In the genomic region with DNA sequence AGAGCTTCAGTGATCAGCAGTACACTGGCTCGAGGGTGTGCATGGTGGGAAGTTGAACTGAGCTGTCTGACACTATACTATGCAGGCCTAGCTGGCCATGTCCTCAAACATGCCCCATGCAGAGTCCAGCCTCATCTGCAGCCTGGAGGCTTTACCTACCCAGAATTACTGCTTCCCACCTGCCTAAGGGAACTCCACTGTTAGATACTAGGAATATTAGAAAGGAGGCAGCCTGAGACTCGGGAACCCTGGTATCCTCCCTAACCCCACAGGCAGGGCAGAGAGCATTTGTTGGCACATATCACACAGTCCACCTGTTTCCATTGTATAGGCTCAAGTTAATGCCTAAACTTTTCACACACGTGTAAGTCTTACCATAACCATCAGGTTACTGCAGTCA, we compare ENCODE assay signal across 8 mouse cellular contexts. TPM values are rescaled to one million over a fixed set of nuclear protein-coding genes. Genes with fewer than 3 reads are reported as not detected.
A peak's percentile ranks its signal among the peaks of the same experiment; 100 is the strongest.
DNase-seq lines count a peak whose midpoint lies in the region; ATAC-seq lines count a peak whose summit lies in the region.

No protein-coding gene starts in this region.

- H3K27me3 ChIP-seq in megakaryocyte, embryonic 14.5 days (replicated peaks) = no peaks in the 10 kb centered on the region
- no peaks in the 10 kb centered on the region for H3K27me3 ChIP-seq in limb, embryonic 13.5 days
- H3K27me3 ChIP-seq in stomach, embryonic 14.5 days (ENCODE audit: control insufficient read depth, insufficient read depth, low read length) = no peaks in the 10 kb centered on the region

- H3K4me3 ChIP-seq in megakaryocyte, embryonic 14.5 days (replicated peaks) = peak overlapping the region; percentile 99
- H3K4me3 ChIP-seq in limb, embryonic 13.5 days = no peak overlapping the region
- no peak overlapping the region for H3K4me3 ChIP-seq in stomach, embryonic 14.5 days (ENCODE audit: low read depth, low read length)

- no peak overlapping the region for H3K9ac ChIP-seq in limb, embryonic 13.5 days
- H3K9ac ChIP-seq in stomach, embryonic 14.5 days (replicated peaks; ENCODE audit: low read depth, low read length) = no peak overlapping the region

- H3K9me3 ChIP-seq in megakaryocyte, embryonic 14.5 days = no peaks in the 10 kb centered on the region
- no peaks in the 10 kb centered on the region for H3K9me3 ChIP-seq in limb, embryonic 13.5 days
- H3K9me3 ChIP-seq in stomach, embryonic 14.5 days (ENCODE audit: control insufficient read depth, low read depth, low read length) = no peaks in the 10 kb centered on the region

- no peak overlapping the region; the same call in 1 of the 2 replicates for H3K4me2 ChIP-seq in limb, embryonic 13.5 days (replicated peaks)
- no peak overlapping the region for H3K4me2 ChIP-seq in stomach, embryonic 14.5 days (replicated peaks; ENCODE audit: low read depth, low read length)

- peaks cover 68% of the 10 kb centered on the region for H3K36me3 ChIP-seq in megakaryocyte, embryonic 14.5 days (replicated peaks; ENCODE audit: low read length)
- H3K36me3 ChIP-seq in limb, embryonic 13.5 days = peaks cover 13% of the 10 kb centered on the region
- peaks cover 7% of the 10 kb centered on the region; the same call in 1 of the 2 replicates for H3K36me3 ChIP-seq in stomach, embryonic 14.5 days (ENCODE audit: control insufficient read depth, insufficient read depth, low read length)

- no peak overlapping the region for H3K27ac ChIP-seq in limb, embryonic 13.5 days
- no peak overlapping the region for H3K27ac ChIP-seq in stomach, embryonic 14.5 days (ENCODE audit: low read length)

- DNase-seq in cerebellum, adult 11-12 months = peak; percentile 20
- no peak for DNase-seq in cerebellum, postnatal 36 days
- no peak for DNase-seq in urinary bladder, postnatal 25 days (ENCODE audit: low spot score)
- no peak for DNase-seq in urinary bladder, postnatal 10 days (ENCODE audit: low spot score)

- peaks cover 45% of the 10 kb centered on the region for H3K4me1 ChIP-seq in megakaryocyte, embryonic 14.5 days
- peaks cover 11% of the 10 kb centered on the region for H3K4me1 ChIP-seq in limb, embryonic 13.5 days
- H3K4me1 ChIP-seq in stomach, embryonic 14.5 days (ENCODE audit: control insufficient read depth, insufficient read depth, low read length) = peaks cover 10% of the 10 kb centered on the region; the same call in 1 of the 2 replicates

- ATAC-seq in megakaryocyte, adult 5-6 weeks (ENCODE audit: poor library complexity, severe bottlenecking) = no peak
- ATAC-seq in limb, embryonic 13.5 days (ENCODE audit: low FRiP score, low read depth) = peak; percentile 7; the same call in 1 of the 2 replicates
- ATAC-seq in stomach, embryonic 14.5 days (ENCODE audit: insufficient number of reproducible peaks, insufficient read depth, low FRiP score, low read depth) = peak; percentile 4; the same call in 1 of the 2 replicates

- 45% methylated on average over 3 of the region's 3 CpGs for WGBS in limb, embryonic 13.5 days
- 45% methylated on average over 3 of the region's 3 CpGs for WGBS in stomach, embryonic 14.5 days

RNA-seq across cellular contexts. Expression of a gene that starts 0.6 kb away (rescaled TPM):
- polyA plus RNA-seq in megakaryocyte, embryonic 14.5 days (2012; ENCODE audit: insufficient read depth, low replicate concordance) = 8.3 and 22.8 TPM in 2 replicates
- 39.2 and 41.2 TPM in 2 replicates for total RNA-seq in megakaryocyte, adult 5-6 weeks (2015)
- total RNA-seq in megakaryocyte, adult 5-6 weeks (2017) = 30.2 and 33.9 TPM in 2 replicates
- polyA plus RNA-seq in limb, embryonic 13.5 days (2015; fragmentation: Nextera tagmentation; extraction: Ambion mirVana) = 49.8 and 51.1 TPM in 2 replicates
- polyA plus RNA-seq in stomach, embryonic 14.5 days (2014; fragmentation: Nextera tagmentation; extraction: Ambion mirVana) = 51.5 and 59.1 TPM in 2 replicates

RNA-seq across cellular contexts. Expression of a gene that starts 18.7 kb away (rescaled TPM):
- polyA plus RNA-seq in megakaryocyte, embryonic 14.5 days (2012; ENCODE audit: insufficient read depth, low replicate concordance) = 4.1 and 9.6 TPM in 2 replicates
- total RNA-seq in megakaryocyte, adult 5-6 weeks (2015) = 27.5 and 28.2 TPM in 2 replicates
- total RNA-seq in megakaryocyte, adult 5-6 weeks (2017) = 24.7 and 33.0 TPM in 2 replicates
- polyA plus RNA-seq in limb, embryonic 13.5 days (2015; fragmentation: Nextera tagmentation; extraction: Ambion mirVana) = 7.2 and 7.3 TPM in 2 replicates
- 9.8 and 11.3 TPM in 2 replicates for polyA plus RNA-seq in stomach, embryonic 14.5 days (2014; fragmentation: Nextera tagmentation; extraction: Ambion mirVana)
